ENCODE assay signal across 11 mouse cellular contexts in the genomic region with DNA sequence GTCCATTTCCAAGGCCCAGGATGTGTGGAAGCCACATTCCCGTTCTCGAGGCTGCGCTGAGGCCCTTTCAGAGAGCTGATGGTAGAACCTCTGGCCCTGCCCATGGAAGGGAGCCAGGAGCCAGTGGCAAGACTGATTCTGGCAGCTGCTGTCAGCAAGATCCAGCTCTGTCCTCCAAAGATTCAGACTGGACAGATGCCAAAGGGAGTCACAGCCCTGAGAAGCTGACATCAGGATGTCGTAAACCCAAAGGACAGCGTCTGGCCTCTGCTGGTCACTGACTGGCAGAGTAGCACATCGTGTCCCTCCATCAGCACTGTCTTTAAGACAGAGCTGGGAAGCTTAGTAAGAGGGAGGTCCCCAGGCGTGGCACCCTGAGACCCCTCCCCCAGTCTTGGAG. TPM values are rescaled to one million over a fixed set of nuclear protein-coding genes. Genes with fewer than 3 reads are reported as not detected.
A peak's percentile ranks its signal among the peaks of the same experiment; 100 is the strongest.
DNase-seq lines count a peak whose midpoint lies in the region; ATAC-seq and TF ChIP-seq lines count a peak whose summit lies in the region.
"Had no signal": no experiment of that assay in that cellular context is flagged by ENCODE, and none has a peak within 500 bp of the region (broad histone marks: within the 10 kb centered on the region; RNA-seq: fewer than 3 reads in every experiment).

No protein-coding gene starts in this region.

- H3K36me3 ChIP-seq in midbrain, postnatal 0 days (ENCODE audit: insufficient read depth, low read length), result no peaks in the 10 kb centered on the region
- H3K36me3 ChIP-seq in midbrain, embryonic 16.5 days (ENCODE audit: control insufficient read depth, insufficient read depth, low read length), result no peaks in the 10 kb centered on the region
- no peaks in the 10 kb centered on the region for H3K36me3 ChIP-seq in heart, embryonic 16.5 days (ENCODE audit: control insufficient read depth, insufficient read depth)
- H3K36me3 ChIP-seq in limb, embryonic 14.5 days (ENCODE audit: control insufficient read depth, insufficient read depth, low read length), result no peaks in the 10 kb centered on the region
- no peaks in the 10 kb centered on the region for H3K36me3 ChIP-seq in forebrain, embryonic 14.5 days (ENCODE audit: control insufficient read depth, insufficient read depth, low read length)
- H3K36me3 ChIP-seq: neural tube, embryonic 12.5 days had no signal

- ATAC-seq in midbrain, postnatal 0 days (ENCODE audit: low FRiP score), result no peak
- no peak for ATAC-seq in midbrain, embryonic 16.5 days
- no peak for ATAC-seq in heart, embryonic 16.5 days (replicated peaks; ENCODE audit: extremely low read depth, insufficient read depth, low FRiP score)
- ATAC-seq in limb, embryonic 14.5 days (ENCODE audit: low FRiP score, low read depth), result 0 out of 2 replicates have a peak, but pooled peaks have one; percentile 14
- no peak for ATAC-seq in forebrain, embryonic 14.5 days
- ATAC-seq: Patski had no signal

- H3K27ac ChIP-seq in midbrain, postnatal 0 days (ENCODE audit: low read depth, low read length), result no peak overlapping the region
- no peak overlapping the region for H3K27ac ChIP-seq in midbrain, embryonic 16.5 days (ENCODE audit: low read length)
- peak overlapping the region; percentile 54 for H3K27ac ChIP-seq in heart, embryonic 16.5 days (ENCODE audit: low read length)
- 0 out of 2 replicates have a peak overlapping the region, but pooled peaks have one; percentile 53 for H3K27ac ChIP-seq in limb, embryonic 14.5 days (replicated peaks; ENCODE audit: low read depth, low read length)
- no peak overlapping the region for H3K27ac ChIP-seq in layer of hippocampus, adult 2 months
- H3K27ac ChIP-seq in forebrain, embryonic 14.5 days (ENCODE audit: low read depth, low read length), result no peak overlapping the region
- H3K27ac ChIP-seq: neural tube, embryonic 12.5 days had no signal

- no peak for TF ChIP-seq CTCF in midbrain, postnatal 0 days (IDR thresholded peaks at IDR 0.05)
- TF ChIP-seq CTCF in layer of hippocampus, adult 2 months (conservative IDR thresholded peaks at IDR 0.05), result no peak

- TF ChIP-seq POLR2A in limb, embryonic 14.5 days (IDR thresholded peaks at IDR 0.05; ENCODE audit: borderline replicate concordance, extremely low read depth, insufficient read depth, insufficient read length), result no peak

- H3K4me1 ChIP-seq in midbrain, postnatal 0 days (ENCODE audit: insufficient read depth, low read length), result no peaks in the 10 kb centered on the region
- H3K4me1 ChIP-seq in midbrain, embryonic 16.5 days (ENCODE audit: control insufficient read depth, insufficient read depth, low read length), result peaks cover 18% of the 10 kb centered on the region
- H3K4me1 ChIP-seq in heart, embryonic 16.5 days (ENCODE audit: control insufficient read depth, insufficient read depth, low read length), result peaks cover 52% of the 10 kb centered on the region
- peaks cover 27% of the 10 kb centered on the region for H3K4me1 ChIP-seq in limb, embryonic 14.5 days (ENCODE audit: control insufficient read depth, insufficient read depth, low read length)
- H3K4me1 ChIP-seq in forebrain, embryonic 14.5 days (ENCODE audit: control insufficient read depth, insufficient read depth, low read length), result peaks cover 15% of the 10 kb centered on the region

- 71% methylated on average over 7 of the region's 7 CpGs for WGBS in midbrain, postnatal 0 days
- 79% methylated on average over 7 of the region's 7 CpGs for WGBS in midbrain, embryonic 16.5 days
- 25% methylated on average over 7 of the region's 7 CpGs for WGBS in heart, embryonic 16.5 days
- 50% methylated on average over 7 of the region's 7 CpGs for WGBS in limb, embryonic 14.5 days
- 72% methylated on average over 7 of the region's 7 CpGs for WGBS in forebrain, embryonic 14.5 days

- no peak overlapping the region for H3K4me3 ChIP-seq in midbrain, postnatal 0 days (ENCODE audit: low read depth, low read length)
- H3K4me3 ChIP-seq in midbrain, embryonic 16.5 days (ENCODE audit: low read depth, low read length), result no peak overlapping the region
- no peak overlapping the region for H3K4me3 ChIP-seq in heart, embryonic 16.5 days (ENCODE audit: low read length)
- no peak overlapping the region for H3K4me3 ChIP-seq in limb, embryonic 14.5 days (replicated peaks; ENCODE audit: low read length)
- no peak overlapping the region for H3K4me3 ChIP-seq in layer of hippocampus, adult 2 months
- no peak overlapping the region for H3K4me3 ChIP-seq in forebrain, embryonic 14.5 days (ENCODE audit: low read depth, low read length)
- H3K4me3 ChIP-seq: neural tube, embryonic 12.5 days had no signal

- peak; percentile 29 for DNase-seq in midbrain, postnatal 0 days (ENCODE audit: low spot score)
- DNase-seq in limb, embryonic 14.5 days (ENCODE audit: low spot score), result peak; percentile 64
- no peak for DNase-seq in layer of hippocampus, adult 2 months (ENCODE audit: low spot score in 2 of 2)
- DNase-seq in forebrain, embryonic 14.5 days (ENCODE audit: low spot score), result no peak
- DNase-seq in layer of hippocampus, postnatal 14 days (ENCODE audit: low spot score in 2 of 2), result no peak
- DNase-seq in cerebellum, adult 8-10 months, result no peak
- DNase-seq: thymus, postnatal 25 days had no signal

- H3K4me2 ChIP-seq in midbrain, postnatal 0 days (ENCODE audit: low read depth, low read length, poor library complexity, severe bottlenecking), result no peak overlapping the region
- H3K4me2 ChIP-seq in midbrain, embryonic 16.5 days (ENCODE audit: low read length), result no peak overlapping the region
- no peak overlapping the region for H3K4me2 ChIP-seq in heart, embryonic 16.5 days (ENCODE audit: low read depth, low read length)
- no peak overlapping the region for H3K4me2 ChIP-seq in limb, embryonic 14.5 days (replicated peaks; ENCODE audit: low read depth, low read length, severe bottlenecking)
- H3K4me2 ChIP-seq in forebrain, embryonic 14.5 days (ENCODE audit: low read length), result no peak overlapping the region

- H3K9ac ChIP-seq in midbrain, postnatal 0 days (replicated peaks; ENCODE audit: low read length, poor library complexity, severe bottlenecking), result no peak overlapping the region
- no peak overlapping the region for H3K9ac ChIP-seq in midbrain, embryonic 16.5 days (ENCODE audit: low read depth, low read length)
- peak overlapping the region; percentile 8; the same call in 1 of the 2 replicates for H3K9ac ChIP-seq in heart, embryonic 16.5 days (ENCODE audit: low read length)
- no peak overlapping the region for H3K9ac ChIP-seq in limb, embryonic 14.5 days (ENCODE audit: low read depth, low read length, severe bottlenecking)
- no peak overlapping the region for H3K9ac ChIP-seq in forebrain, embryonic 14.5 days (ENCODE audit: low read length)
- H3K9ac ChIP-seq: neural tube, embryonic 12.5 days had no signal

- H3K9me3 ChIP-seq in midbrain, postnatal 0 days (ENCODE audit: low read length), result no peaks in the 10 kb centered on the region
- H3K9me3 ChIP-seq in midbrain, embryonic 16.5 days (replicated peaks; ENCODE audit: control insufficient read depth, low read length, poor library complexity, severe bottlenecking), result no peaks in the 10 kb centered on the region
- H3K9me3 ChIP-seq in heart, embryonic 16.5 days (replicated peaks; ENCODE audit: control insufficient read depth, low read length), result no peaks in the 10 kb centered on the region
- no peaks in the 10 kb centered on the region for H3K9me3 ChIP-seq in limb, embryonic 14.5 days (ENCODE audit: control insufficient read depth, low read length)
- no peaks in the 10 kb centered on the region for H3K9me3 ChIP-seq in forebrain, embryonic 14.5 days (replicated peaks; ENCODE audit: control insufficient read depth, low read length)
- H3K9me3 ChIP-seq: neural tube, embryonic 12.5 days had no signal

- peaks cover 18% of the 10 kb centered on the region; the same call in 1 of the 2 replicates for H3K27me3 ChIP-seq in midbrain, postnatal 0 days (ENCODE audit: insufficient read depth, low read length)
- peaks cover 27% of the 10 kb centered on the region for H3K27me3 ChIP-seq in midbrain, embryonic 16.5 days (ENCODE audit: control insufficient read depth, insufficient read depth, low read depth, low read length)
- no peaks in the 10 kb centered on the region for H3K27me3 ChIP-seq in heart, embryonic 16.5 days (ENCODE audit: control insufficient read depth, insufficient read depth, low read length)
- H3K27me3 ChIP-seq in limb, embryonic 14.5 days (ENCODE audit: control insufficient read depth, insufficient read depth, low read length), result peaks cover 22% of the 10 kb centered on the region
- peaks cover 10% of the 10 kb centered on the region for H3K27me3 ChIP-seq in forebrain, embryonic 14.5 days (replicated peaks; ENCODE audit: control insufficient read depth, insufficient read depth, low read length)
- H3K27me3 ChIP-seq: Patski had no signal

RNA-seq across cellular contexts. Expression of gene Lama5, which starts 2.9 kb away (rescaled TPM):
- 5.9 and 8.9 TPM in 2 replicates for total RNA-seq in midbrain, postnatal 0 days (2014; rRNA removed)
- 1.8 and 1.9 TPM in 2 replicates for polyA plus RNA-seq in midbrain, postnatal 0 days (2015; fragmentation: Nextera tagmentation; extraction: Ambion mirVana)
- polyA plus RNA-seq in midbrain, embryonic 16.5 days (2015; fragmentation: Nextera tagmentation; extraction: Ambion mirVana), result 1.6 and 2.6 TPM in 2 replicates
- polyA plus RNA-seq in heart, embryonic 16.5 days (2015; fragmentation: Nextera tagmentation; extraction: Ambion mirVana), result 17.7 and 32.1 TPM in 2 replicates
- polyA plus RNA-seq in limb, embryonic 14.5 days (2012; rRNA removed), result 47.3 and 56.7 TPM in 2 replicates
- 30.4 and 31.2 TPM in 2 replicates for polyA plus RNA-seq in limb, embryonic 14.5 days (2014; fragmentation: Nextera tagmentation; extraction: Ambion mirVana)
- 1 to 10 TPM; 6.9 to 8.9 TPM for total RNA-seq in layer of hippocampus, adult 2 months (2021)
- polyA plus RNA-seq in forebrain, embryonic 14.5 days (2014; fragmentation: Nextera tagmentation; extraction: Ambion mirVana), result 2.7 and 3.5 TPM in 2 replicates
- total RNA-seq in layer of hippocampus, postnatal 14 days (2021), result 10 to 100 TPM in 1 of 2 experiments, 1 to 10 TPM in 1; 7.3 to 10.7 TPM

RNA-seq across cellular contexts. Expression of gene Rps21, which starts 28.6 kb away (rescaled TPM):
- 574 and 749 TPM in 2 replicates for total RNA-seq in midbrain, postnatal 0 days (2014; rRNA removed)
- 388 and 422 TPM in 2 replicates for polyA plus RNA-seq in midbrain, postnatal 0 days (2015; fragmentation: Nextera tagmentation; extraction: Ambion mirVana)
- polyA plus RNA-seq in midbrain, embryonic 16.5 days (2015; fragmentation: Nextera tagmentation; extraction: Ambion mirVana), result 295 and 298 TPM in 2 replicates
- polyA plus RNA-seq in heart, embryonic 16.5 days (2015; fragmentation: Nextera tagmentation; extraction: Ambion mirVana), result 208 and 247 TPM in 2 replicates
- 3,975 and 4,219 TPM in 2 replicates for polyA plus RNA-seq in limb, embryonic 14.5 days (2012; rRNA removed)
- polyA plus RNA-seq in limb, embryonic 14.5 days (2014; fragmentation: Nextera tagmentation; extraction: Ambion mirVana), result 716 and 729 TPM in 2 replicates
- 100 to 1,000 TPM; 713 to 738 TPM for total RNA-seq in layer of hippocampus, adult 2 months (2021)
- polyA plus RNA-seq in forebrain, embryonic 14.5 days (2014; fragmentation: Nextera tagmentation; extraction: Ambion mirVana), result 376 and 523 TPM in 2 replicates
- total RNA-seq in layer of hippocampus, postnatal 14 days (2021), result 100 to 1,000 TPM; 571 to 582 TPM

RNA-seq across cellular contexts. Expression of gene Cables2, which starts 44.7 kb away (rescaled TPM):
- total RNA-seq in midbrain, postnatal 0 days (2014; rRNA removed), result 59.1 and 67.9 TPM in 2 replicates
- polyA plus RNA-seq in midbrain, postnatal 0 days (2015; fragmentation: Nextera tagmentation; extraction: Ambion mirVana), result 32.6 and 37.8 TPM in 2 replicates
- 24.2 and 25.6 TPM in 2 replicates for polyA plus RNA-seq in midbrain, embryonic 16.5 days (2015; fragmentation: Nextera tagmentation; extraction: Ambion mirVana)
- polyA plus RNA-seq in heart, embryonic 16.5 days (2015; fragmentation: Nextera tagmentation; extraction: Ambion mirVana), result 6.1 and 9.9 TPM in 2 replicates
- polyA plus RNA-seq in limb, embryonic 14.5 days (2012; rRNA removed), result 37.7 and 45.8 TPM in 2 replicates
- 22.5 and 23.4 TPM in 2 replicates for polyA plus RNA-seq in limb, embryonic 14.5 days (2014; fragmentation: Nextera tagmentation; extraction: Ambion mirVana)
- total RNA-seq in layer of hippocampus, adult 2 months (2021), result 10 to 100 TPM; 31.6 to 37.5 TPM
- 14.5 and 15.0 TPM in 2 replicates for polyA plus RNA-seq in forebrain, embryonic 14.5 days (2014; fragmentation: Nextera tagmentation; extraction: Ambion mirVana)
- total RNA-seq in layer of hippocampus, postnatal 14 days (2021), result 10 to 100 TPM; 40.2 to 43.6 TPM

RNA-seq across cellular contexts. Expression of gene Adrm1, which starts 57.3 kb away (rescaled TPM):
- total RNA-seq in midbrain, postnatal 0 days (2014; rRNA removed), result 98.2 and 105 TPM in 2 replicates
- 222 and 224 TPM in 2 replicates for polyA plus RNA-seq in midbrain, postnatal 0 days (2015; fragmentation: Nextera tagmentation; extraction: Ambion mirVana)
- polyA plus RNA-seq in midbrain, embryonic 16.5 days (2015; fragmentation: Nextera tagmentation; extraction: Ambion mirVana), result 201 and 206 TPM in 2 replicates
- polyA plus RNA-seq in heart, embryonic 16.5 days (2015; fragmentation: Nextera tagmentation; extraction: Ambion mirVana), result 133 and 148 TPM in 2 replicates
- 115 and 147 TPM in 2 replicates for polyA plus RNA-seq in limb, embryonic 14.5 days (2012; rRNA removed)
- polyA plus RNA-seq in limb, embryonic 14.5 days (2014; fragmentation: Nextera tagmentation; extraction: Ambion mirVana), result 135 and 147 TPM in 2 replicates
- total RNA-seq in layer of hippocampus, adult 2 months (2021), result 100 to 1,000 TPM; 105 to 108 TPM
- 147 and 149 TPM in 2 replicates for polyA plus RNA-seq in forebrain, embryonic 14.5 days (2014; fragmentation: Nextera tagmentation; extraction: Ambion mirVana)
- total RNA-seq in layer of hippocampus, postnatal 14 days (2021), result 100 to 1,000 TPM in 1 of 2 experiments, 10 to 100 TPM in 1; 98.4 to 104 TPM

Comparison
In these comparisons a context has a peak if more than half of its experiments do, and no peak if none do; other contexts are left out.
1. DNase-seq: peak in midbrain, postnatal 0 days (single experiment) and limb, embryonic 14.5 days (single experiment); none in layer of hippocampus, adult 2 months (0 of 2), forebrain, embryonic 14.5 days (single experiment), layer of hippocampus, postnatal 14 days (0 of 2) and cerebellum, adult 8-10 months (single experiment).
2. H3K27ac ChIP-seq: peak in heart, embryonic 16.5 days (single experiment) and limb, embryonic 14.5 days (single experiment); none in midbrain, postnatal 0 days (single experiment), midbrain, embryonic 16.5 days (single experiment), layer of hippocampus, adult 2 months (single experiment) and forebrain, embryonic 14.5 days (single experiment).